Mouse (Mus musculus) liver, embryonic 12.5 days (tissue): ENCODE measurements around the gene Fosb. TPM values are rescaled to one million over a fixed set of nuclear protein-coding genes. Genes with fewer than 3 reads are reported as not detected.
A peak's percentile ranks its signal among the peaks of the same experiment; 100 is the strongest.

Source experiments
- ATAC-seq: fragments of 200-750 bp; cut with Nextera tagmentation; 2 replicates; pipeline ENCODE4 v1.8.0; 2017; ENCODE audit warnings: moderate number of reproducible peaks, mild to moderate bottlenecking, moderate library complexity
- H3K27ac ChIP-seq: fragments of 300-500 bp; sonication (generic); 2 replicates; pipeline ENCODE4 v1.5.1; 2016; ENCODE audit warnings: mild to moderate bottlenecking
- H3K27me3 ChIP-seq: fragments of 300-500 bp; sonication (generic); replicated peaks from 2 replicates; pipeline ENCODE4 v1.6.1; 2016; ENCODE audit warnings: mild to moderate bottlenecking, moderate library complexity
- H3K36me3 ChIP-seq: fragments of 300-500 bp; sonication (generic); 2 replicates; pipeline ENCODE4 v1.6.1; 2016; ENCODE audit warnings: mild to moderate bottlenecking, moderate library complexity
- H3K4me1 ChIP-seq: fragments of 300-500 bp; sonication (generic); 2 replicates; pipeline ENCODE4 v1.6.1; 2016
- H3K4me2 ChIP-seq: fragments of 300-500 bp; sonication (generic); 2 replicates; pipeline ENCODE4 v1.6.1; 2016; ENCODE audit warnings: mild to moderate bottlenecking, moderate library complexity
- H3K4me3 ChIP-seq: fragments of 300-500 bp; sonication (generic); 2 replicates; pipeline ENCODE4 v1.5.1; 2016; ENCODE audit warnings: mild to moderate bottlenecking, moderate library complexity
- H3K9ac ChIP-seq: fragments of 300-500 bp; sonication (generic); 2 replicates; pipeline ENCODE4 v1.6.1; 2016; ENCODE audit warnings: mild to moderate bottlenecking, moderate library complexity
- H3K9me3 ChIP-seq: fragments of 300-500 bp; sonication (generic); replicated peaks from 2 replicates; pipeline ENCODE4 v1.6.1; 2016; ENCODE audit warnings: mild to moderate bottlenecking, moderate library complexity
- WGBS: fragments of 180-500 bp; shearing (Covaris S2); methylation state at CpG from one replicate; pipeline ENCODE4 v1.1.7; 2016; ENCODE audit not compliant: insufficient replicate concordance; 5-methylcytosine and 5-hydroxymethylcytosine counted together
- polyA plus RNA-seq: library from polyadenylated mRNA; unstranded; fragments of >200 nt; fragmentation: Nextera tagmentation; extraction: Ambion mirVana; gene quantifications from 2 replicates; pipeline ENCODE4 v1.2.1, GENCODE M21; 2016

Fosb gene
- polyA plus RNA-seq, 1 experiment from 2014 or later: 0.05 TPM

GRCm38 (mm10) chr7:19327128-19327527 is 17.3 kb upstream of the Fosb start:
- ATAC-seq: peak; percentile 69
- WGBS: 1% methylated on average over 22 of the region's 22 CpGs
- no peaks in the 10 kb centered on the region for H3K9me3 ChIP-seq

GRCm38 (mm10) chr7:19326359-19326758 is 16.5 kb upstream of the Fosb start:
- H3K9ac ChIP-seq: peak overlapping the region; percentile 47
- H3K27me3 ChIP-seq: peaks cover 64% of the 10 kb centered on the region
- H3K4me2 ChIP-seq: peak overlapping the region; percentile 76
- H3K36me3 ChIP-seq: no peaks in the 10 kb centered on the region
- H3K9me3 ChIP-seq: no peaks in the 10 kb centered on the region
- ATAC-seq: peak; percentile 64
- H3K4me1 ChIP-seq: peaks cover 28% of the 10 kb centered on the region
- peak overlapping the region; percentile 46 for H3K4me3 ChIP-seq
- H3K27ac ChIP-seq: peak overlapping the region; percentile 42
- WGBS: 2% methylated on average over 20 of the region's 20 CpGs

More at GRCm38 (mm10) chr7:19327128-19327527, 17.3 kb upstream of the Fosb start:
- Histone ChIP-seq H3K4me1 (peaks cover 28% of the 10 kb centered on the region), H3K36me3 (no peaks in the 10 kb centered on the region), H3K27ac (peak overlapping the region; percentile 42; the same call in 1 of the 2 replicates), H3K9ac (peak overlapping the region; percentile 47), H3K4me2 (peak overlapping the region; percentile 76), H3K4me3 (peak overlapping the region; percentile 46), H3K27me3 (peaks cover 64% of the 10 kb centered on the region)

GRCm38 (mm10) chr7:19325262-19326199 is 15.7 kb upstream of the Fosb start:
- ATAC-seq: no peak
- Histone ChIP-seq H3K36me3 (no peaks in the 10 kb centered on the region), H3K9ac (no peak overlapping the region), H3K9me3 (no peaks in the 10 kb centered on the region), H3K4me3 (peak overlapping the region; percentile 46), H3K4me1 (peaks cover 28% of the 10 kb centered on the region), H3K27me3 (peaks cover 69% of the 10 kb centered on the region), H3K27ac (no peak overlapping the region), H3K4me2 (peak overlapping the region; percentile 76)
- 52% methylated on average over 21 of the region's 21 CpGs for WGBS

GRCm38 (mm10) chr7:19324221-19324620 is 14.4 kb upstream of the Fosb start:
- Histone ChIP-seq H3K27ac (no peak overlapping the region), H3K9ac (no peak overlapping the region), H3K27me3 (peaks cover 70% of the 10 kb centered on the region), H3K36me3 (no peaks in the 10 kb centered on the region), H3K4me1 (peaks cover 41% of the 10 kb centered on the region), H3K4me2 (no peak overlapping the region), H3K4me3 (no peak overlapping the region), H3K9me3 (no peaks in the 10 kb centered on the region)
- WGBS: 75% methylated on average over 11 of the region's 11 CpGs
- ATAC-seq: no peak

- H3K4me2 ChIP-seq: no peak overlapping the region
- H3K9me3 ChIP-seq: no peaks in the 10 kb centered on the region
- H3K9ac ChIP-seq: no peak overlapping the region
- H3K27me3 ChIP-seq: peaks cover 79% of the 10 kb centered on the region
- H3K4me3 ChIP-seq: no peak overlapping the region
- ATAC-seq: no peak
- no peaks in the 10 kb centered on the region for H3K36me3 ChIP-seq
- no peak overlapping the region for H3K27ac ChIP-seq
- H3K4me1 ChIP-seq: peaks cover 36% of the 10 kb centered on the region
- 42% methylated on average over 9 of the region's 9 CpGs for WGBS
Observed at GRCm38 (mm10) chr7:19322489-19322888, 12.6 kb upstream of the Fosb start.

- WGBS: 42% methylated on average over 5 of the region's 5 CpGs
- Histone ChIP-seq H3K27me3 (peaks cover 85% of the 10 kb centered on the region), H3K4me1 (peaks cover 26% of the 10 kb centered on the region), H3K4me2 (no peak overlapping the region), H3K27ac (no peak overlapping the region), H3K36me3 (no peaks in the 10 kb centered on the region), H3K9ac (no peak overlapping the region), H3K4me3 (no peak overlapping the region), H3K9me3 (no peaks in the 10 kb centered on the region)
- ATAC-seq: no peak
Observed at GRCm38 (mm10) chr7:19321464-19321863, 11.6 kb upstream of the Fosb start.

- Histone ChIP-seq H3K9me3 (no peaks in the 10 kb centered on the region), H3K4me3 (no peak overlapping the region), H3K4me2 (peak overlapping the region; percentile 69), H3K27ac (no peak overlapping the region), H3K27me3 (peaks cover 92% of the 10 kb centered on the region), H3K36me3 (no peaks in the 10 kb centered on the region), H3K4me1 (peaks cover 17% of the 10 kb centered on the region), H3K9ac (no peak overlapping the region)
- WGBS: 27% methylated on average over 7 of the region's 7 CpGs
- no peak for ATAC-seq
Observed at GRCm38 (mm10) chr7:19320637-19321036, 10.8 kb upstream of the Fosb start.

GRCm38 (mm10) chr7:19319906-19320305 is 10.1 kb upstream of the Fosb start:
- Histone ChIP-seq H3K36me3 (no peaks in the 10 kb centered on the region), H3K4me3 (peak overlapping the region; percentile 44), H3K27ac (no peak overlapping the region), H3K9me3 (no peaks in the 10 kb centered on the region), H3K4me2 (peak overlapping the region; percentile 69), H3K9ac (peak overlapping the region; percentile 37; the same call in 1 of the 2 replicates), H3K27me3 (peaks cover 99% of the 10 kb centered on the region), H3K4me1 (peaks cover 15% of the 10 kb centered on the region)
- under 1% methylated on average over 41 of the region's 41 CpGs for WGBS
- ATAC-seq: peak; percentile 82

GRCm38 (mm10) chr7:19319458-19319857 is 9.6 kb upstream of the Fosb start:
- peak overlapping the region; percentile 44 for H3K4me3 ChIP-seq
- peaks cover 15% of the 10 kb centered on the region for H3K4me1 ChIP-seq
- H3K36me3 ChIP-seq: no peaks in the 10 kb centered on the region
- H3K27me3 ChIP-seq: peaks cover 100% of the 10 kb centered on the region
- H3K9me3 ChIP-seq: no peaks in the 10 kb centered on the region
- peak; percentile 66 for ATAC-seq
- peak overlapping the region; percentile 69 for H3K4me2 ChIP-seq
- no peak overlapping the region for H3K27ac ChIP-seq
- H3K9ac ChIP-seq: peak overlapping the region; percentile 37; the same call in 1 of the 2 replicates
- 22% methylated on average over 9 of the region's 9 CpGs for WGBS

GRCm38 (mm10) chr7:19318676-19319075 is 8.8 kb upstream of the Fosb start:
- Histone ChIP-seq H3K9ac (no peak overlapping the region), H3K36me3 (no peaks in the 10 kb centered on the region), H3K9me3 (no peaks in the 10 kb centered on the region), H3K27ac (no peak overlapping the region), H3K4me3 (no peak overlapping the region), H3K4me2 (no peak overlapping the region), H3K4me1 (peaks cover 15% of the 10 kb centered on the region), H3K27me3 (peaks cover 100% of the 10 kb centered on the region)
- no peak for ATAC-seq
- 40% methylated on average over 7 of the region's 7 CpGs for WGBS

- Histone ChIP-seq H3K4me3 (no peak overlapping the region), H3K27me3 (peaks cover 100% of the 10 kb centered on the region), H3K36me3 (no peaks in the 10 kb centered on the region), H3K27ac (no peak overlapping the region), H3K4me1 (peaks cover 15% of the 10 kb centered on the region), H3K9me3 (no peaks in the 10 kb centered on the region), H3K4me2 (no peak overlapping the region), H3K9ac (no peak overlapping the region)
- 52% methylated on average over 2 of the region's 2 CpGs for WGBS
- no peak for ATAC-seq
Observed at GRCm38 (mm10) chr7:19318201-19318600, 8.3 kb upstream of the Fosb start.

GRCm38 (mm10) chr7:19316451-19317161 is 6.8 kb upstream of the Fosb start:
- Histone ChIP-seq H3K4me3 (no peak overlapping the region), H3K9ac (no peak overlapping the region), H3K9me3 (no peaks in the 10 kb centered on the region), H3K27me3 (peaks cover 100% of the 10 kb centered on the region), H3K36me3 (no peaks in the 10 kb centered on the region), H3K27ac (no peak overlapping the region), H3K4me2 (0 out of 2 replicates have a peak overlapping the region, but pooled peaks have one; percentile 4), H3K4me1 (peaks cover 15% of the 10 kb centered on the region)
- ATAC-seq: no peak
- WGBS: 13% methylated on average over 14 of the region's 14 CpGs
